Mouse (Mus musculus) effector memory CD4-positive, alpha-beta T cell, adult 7 months (primary cell): ENCODE measurements around the gene Nrsn2. TPM values are rescaled to one million over a fixed set of nuclear protein-coding genes. Genes with fewer than 3 reads are reported as not detected.

ENCODE experiments used
- polyA plus RNA-seq: library from polyadenylated mRNA; unstranded; fragments of 100-300 nt; shearing (Covaris generic); gene quantifications from one replicate; pipeline ENCODE4 v1.2.1, GENCODE M21; 2017

Nrsn2 gene
- not detected for polyA plus RNA-seq

DNA sequence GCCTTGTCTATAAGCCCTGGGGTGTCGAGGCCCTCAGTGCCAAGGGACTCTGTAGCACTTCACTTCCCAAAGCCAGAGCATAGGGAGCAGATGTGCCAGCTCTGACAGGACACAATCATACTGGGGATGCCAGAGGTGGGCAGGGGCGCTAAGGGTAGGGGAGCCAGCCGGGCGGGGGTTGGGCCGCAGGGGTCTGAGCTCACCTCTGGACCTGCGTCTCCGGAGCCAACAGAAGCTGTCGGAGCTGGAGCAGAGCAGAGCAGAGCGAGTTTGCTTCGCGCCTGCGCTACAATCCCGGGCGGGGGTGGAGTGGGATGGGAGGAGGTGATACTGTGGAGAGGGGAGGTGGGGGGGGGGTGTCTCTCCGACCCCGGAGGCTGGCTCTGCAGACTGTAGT is at the start of gene Nrsn2:
Gene Nrsn2, minus strand, starts transcription at position 294 of the 397 bp plus-strand sequence.

DNA sequence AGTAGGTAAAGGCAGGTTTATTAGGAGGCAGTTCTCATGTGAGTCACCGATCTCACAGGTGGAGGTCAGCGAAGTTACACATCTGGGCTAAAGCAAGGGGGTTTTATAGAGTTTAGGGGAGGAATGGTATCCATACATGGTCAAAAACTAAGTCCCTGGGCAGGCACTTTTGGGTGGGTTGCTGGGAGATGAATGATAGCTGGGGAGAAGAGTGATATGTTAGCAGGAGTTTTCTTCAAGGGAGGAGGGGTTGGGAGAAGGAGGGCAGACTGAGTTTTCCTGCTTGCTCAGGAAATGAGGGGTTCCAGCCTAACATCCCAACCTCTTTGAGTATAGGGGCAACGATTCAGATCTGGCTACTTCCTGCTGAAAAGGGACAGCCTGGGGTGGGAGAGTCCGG is 38.8 kb upstream of the Nrsn2 start, which contains the start of gene 6820408C15Rik:
Gene 6820408C15Rik, plus strand, starts transcription at position 301 of the 400 bp plus-strand sequence.

DNA sequence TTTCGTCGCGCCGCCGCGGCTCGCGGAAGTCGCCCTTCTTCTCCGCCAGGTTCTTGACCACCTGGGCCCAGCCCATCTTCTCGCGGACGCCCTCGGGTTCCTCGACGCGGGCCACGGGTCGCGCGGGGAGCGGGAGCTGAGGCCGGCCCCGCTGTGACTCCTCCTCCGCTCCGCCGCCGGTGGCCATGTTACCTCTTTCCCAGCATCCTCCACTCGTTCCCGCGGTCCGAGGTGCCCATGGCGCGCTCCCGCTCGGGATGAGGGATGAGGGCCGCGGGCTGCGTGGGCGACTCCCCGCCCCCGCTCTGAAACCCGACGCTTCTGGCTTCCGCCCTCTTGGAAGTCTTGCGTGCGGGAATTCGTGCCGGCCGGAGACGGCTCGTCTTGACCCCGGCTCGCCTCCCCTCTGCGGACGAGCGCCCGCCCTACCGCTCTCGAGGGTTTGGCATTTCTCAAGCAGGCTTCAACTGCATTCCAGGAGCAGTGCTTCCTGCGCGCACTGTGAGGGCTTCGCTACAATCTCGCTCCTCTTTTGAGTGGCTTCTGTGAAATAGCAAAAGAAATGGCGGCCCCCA is 38.2 kb upstream of the Nrsn2 start, which contains the start of gene Zcchc3:
Gene Zcchc3, minus strand, starts transcription at position 437 of the 575 bp plus-strand sequence.

DNA sequence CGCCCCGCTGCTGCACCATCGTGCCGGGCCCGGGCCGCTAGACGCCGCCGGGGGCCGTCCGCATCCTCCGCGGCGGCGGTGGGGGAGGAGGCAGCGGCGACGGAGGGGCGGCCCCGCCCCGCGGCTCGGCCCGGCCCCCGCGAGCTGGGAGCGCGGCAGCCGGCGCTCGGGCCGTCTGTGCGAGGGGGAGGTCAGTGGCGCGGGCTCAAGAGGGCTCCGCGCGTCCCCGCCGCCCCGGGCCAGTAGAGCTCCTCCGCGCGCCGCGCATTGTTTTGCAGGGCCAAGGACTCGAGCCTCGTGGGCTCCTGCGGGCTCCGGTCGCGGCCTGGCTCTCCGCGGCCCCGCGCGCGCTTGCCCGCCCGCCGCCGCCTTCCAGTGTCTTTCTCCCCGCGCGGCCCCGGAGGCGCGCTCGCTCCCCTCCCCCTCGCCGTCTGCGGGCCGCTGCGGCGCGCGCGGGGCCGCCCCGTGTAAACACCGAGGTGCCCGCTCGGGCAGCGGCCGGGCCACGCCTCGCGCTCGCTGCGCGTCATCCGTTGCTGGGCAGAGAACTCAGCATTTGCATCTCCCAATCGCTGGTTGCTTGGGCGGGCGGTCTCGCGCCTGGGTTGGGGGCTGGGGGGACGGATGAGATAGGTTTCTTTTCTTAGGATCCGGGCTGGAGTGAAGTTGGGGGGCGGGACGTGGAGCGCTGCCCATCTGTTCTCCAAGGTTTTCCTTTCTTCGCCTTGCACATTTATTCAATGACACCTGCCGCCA is 21.4 kb upstream of the Nrsn2 start, which contains the start of gene Sox12:
Gene Sox12, minus strand, starts transcription at position 384 of the 756 bp plus-strand sequence.

DNA sequence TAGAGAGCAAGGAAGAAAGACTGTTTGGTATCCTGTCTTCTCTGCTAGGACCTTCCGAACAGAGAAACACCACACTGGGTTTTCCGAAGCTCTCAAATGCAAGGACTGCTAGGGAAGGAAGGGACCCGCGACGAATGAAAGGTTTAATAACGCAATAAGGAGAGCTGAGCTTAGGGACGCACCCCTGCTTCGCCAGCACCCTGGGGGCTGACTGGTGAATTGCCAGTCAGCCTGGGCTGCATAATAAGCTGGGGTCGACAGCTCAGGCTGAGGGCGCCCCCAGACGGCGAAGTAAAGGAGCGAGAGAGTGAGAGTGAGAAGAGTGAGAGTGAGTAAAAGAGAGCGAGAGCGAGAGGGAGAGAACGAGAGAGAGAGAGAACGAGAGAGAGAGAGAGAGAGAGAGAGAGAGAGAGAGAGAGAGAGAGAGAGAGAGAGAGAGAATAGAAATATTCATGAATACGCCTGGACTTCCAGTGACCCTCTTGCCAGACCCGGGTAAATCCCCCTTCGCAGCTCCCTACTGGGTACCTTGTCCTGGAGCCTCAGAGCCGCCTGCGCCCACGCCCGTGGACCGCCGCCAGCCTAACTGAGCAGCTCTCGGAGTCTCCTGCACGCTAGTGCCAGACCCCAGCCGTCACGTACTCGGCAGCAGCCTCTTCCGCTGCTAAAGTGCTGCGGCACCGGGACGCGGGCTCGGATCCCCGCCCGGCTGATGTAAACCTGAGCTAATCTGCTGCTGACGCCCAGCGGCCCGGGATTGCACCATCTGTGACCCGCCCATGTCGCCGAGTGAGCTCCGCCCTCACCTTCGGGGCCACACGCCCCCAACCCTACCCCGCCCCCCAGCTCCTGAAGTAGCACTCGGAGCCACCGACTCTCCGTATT is 32.9 kb downstream of the Nrsn2 start, which contains the start of gene Trib3:
Gene Trib3, minus strand, starts transcription at position 704 of the 885 bp plus-strand sequence.

DNA sequence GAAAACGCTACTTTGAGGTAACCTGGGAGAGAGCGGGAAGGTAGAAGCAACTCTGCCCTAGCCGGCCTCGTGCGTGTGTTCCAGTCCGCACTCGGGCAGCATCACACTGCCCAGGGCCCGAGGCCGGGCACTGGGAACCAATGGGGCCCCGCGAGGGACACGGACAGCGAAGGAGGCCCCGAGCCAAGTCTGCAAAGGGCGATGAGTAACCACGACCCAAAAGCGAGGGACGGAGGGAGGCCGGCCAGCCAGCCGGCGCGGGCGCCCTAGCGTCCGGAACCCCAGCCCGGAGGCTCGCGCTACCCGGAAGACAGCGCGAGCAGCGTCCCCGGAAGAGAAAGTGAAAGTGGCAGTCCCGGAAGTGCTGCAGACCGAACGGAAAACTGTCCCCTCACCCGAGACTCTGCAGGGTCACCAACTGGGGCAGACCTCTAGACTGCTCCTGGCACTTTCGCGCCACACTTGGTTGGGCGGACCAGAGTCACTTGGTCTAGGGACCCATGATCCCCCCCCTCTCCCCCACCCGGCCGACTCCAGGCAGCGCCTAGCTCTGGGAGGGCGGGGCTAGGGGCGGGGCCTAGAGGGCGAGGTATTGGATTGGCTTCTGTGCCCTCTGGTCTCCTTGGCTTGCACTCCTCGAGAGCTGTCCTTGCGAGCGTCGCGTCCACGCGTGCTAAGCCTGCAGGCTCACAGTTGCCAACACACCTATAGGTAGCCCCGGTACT is 44.2 kb downstream of the Nrsn2 start, which contains the start of gene Rbck1:
Gene Rbck1, minus strand, starts transcription at position 553 of the 725 bp plus-strand sequence.

Other genes starting within 250 kb of the Nrsn2 start
- not detected for gene Tcf15, start 233.1 kb downstream of the Nrsn2 start, polyA plus RNA-seq
- 34.2 TPM for gene Csnk2a1, start 149.8 kb downstream of the Nrsn2 start, polyA plus RNA-seq
- gene Tbc1d20, start 82.8 kb downstream of the Nrsn2 start, polyA plus RNA-seq = 66.3 TPM
- gene Rbck1, start 44.0 kb downstream of the Nrsn2 start, polyA plus RNA-seq = 268 TPM
- gene Trib3, start 32.6 kb downstream of the Nrsn2 start, polyA plus RNA-seq = 5.6 TPM
- gene Sox12, start 21.4 kb upstream of the Nrsn2 start, polyA plus RNA-seq = 0.21 TPM
- gene Zcchc3, start 38.4 kb upstream of the Nrsn2 start, polyA plus RNA-seq = 0.93 TPM
- 0.62 TPM for gene 6820408C15Rik, start 38.9 kb upstream of the Nrsn2 start, polyA plus RNA-seq
- not detected for gene Defb23, start 88.0 kb upstream of the Nrsn2 start, polyA plus RNA-seq
- gene Defb20, start 100.4 kb upstream of the Nrsn2 start, polyA plus RNA-seq = not detected
- not detected for gene Defb22, start 113.5 kb upstream of the Nrsn2 start, polyA plus RNA-seq
- not detected for gene Defb26, start 135.1 kb upstream of the Nrsn2 start, polyA plus RNA-seq
- gene Defb28, start 141.6 kb upstream of the Nrsn2 start, polyA plus RNA-seq = not detected
- not detected for gene Defb29, start 163.5 kb upstream of the Nrsn2 start, polyA plus RNA-seq
- gene Gm17416, start 192.7 kb upstream of the Nrsn2 start, polyA plus RNA-seq = not detected
- not detected for gene Defb21, start 196.1 kb upstream of the Nrsn2 start, polyA plus RNA-seq
- 1.1 TPM for gene Defb19, start 203.7 kb upstream of the Nrsn2 start, polyA plus RNA-seq
- gene Defb45, start 222.8 kb upstream of the Nrsn2 start, polyA plus RNA-seq = not detected
- not detected for gene Defb36, start 227.7 kb upstream of the Nrsn2 start, polyA plus RNA-seq
- gene Defb25, start 246.4 kb upstream of the Nrsn2 start, polyA plus RNA-seq = not detected